Mouse (Mus musculus) heart, adult 2 months (tissue): ENCODE results near the gene Gcn1l1. TPM values are rescaled to one million over a fixed set of nuclear protein-coding genes. Genes with fewer than 3 reads are reported as not detected.

Source experiments
- DNase-seq, 2 experiments: peaks; one replicate each; pipeline ENCODE4 v3.0.0; 2021
- H3K27ac ChIP-seq: fragments of 200-600 bp; 2 replicates; pipeline ENCODE4 v1.8.1; 2022
- H3K27me3 ChIP-seq: fragments of 200-500 bp; 2 replicates; pipeline ENCODE4 v1.6.1; 2012; ENCODE audit warnings: mild to moderate bottlenecking, low read length, inconsistent platforms, mixed read lengths; ENCODE audit not compliant: control insufficient read depth, insufficient read depth
- H3K36me3 ChIP-seq: fragments of 200-500 bp; 2 replicates; pipeline ENCODE4 v1.6.1; 2012; ENCODE audit warnings: low read length, inconsistent platforms; ENCODE audit not compliant: control insufficient read depth, insufficient read depth
- H3K4me1 ChIP-seq: fragments of 200-500 bp; 2 replicates; pipeline ENCODE4 v1.6.1; 2011; ENCODE audit warnings: low read length; ENCODE audit not compliant: control insufficient read depth, insufficient read depth
- H3K4me3 ChIP-seq: fragments of 200-600 bp; 2 replicates; pipeline ENCODE4 v1.8.1; 2022
- H3K79me2 ChIP-seq: fragments of 200-500 bp; replicated peaks from 2 replicates; pipeline ENCODE4 v1.6.1; 2012; ENCODE audit warnings: mild to moderate bottlenecking, inconsistent platforms, low read length, moderate library complexity, mixed read lengths; ENCODE audit not compliant: control insufficient read depth, insufficient read depth
- H3K9ac ChIP-seq: fragments of 200-500 bp; 2 replicates; pipeline ENCODE4 v1.6.1; 2012; ENCODE audit warnings: low read depth, mild to moderate bottlenecking, control low read depth, inconsistent platforms, low read length, mixed read lengths
- CTCF ChIP-seq: fragments of 200-600 bp; IDR thresholded peaks from 2 replicates; pipeline ENCODE4 v1.8.1; 2022; ENCODE audit warnings: antibody characterized with exemption, mild to moderate bottlenecking, moderate library complexity
- EP300 ChIP-seq: fragments of 200-500 bp; IDR thresholded peaks from 2 replicates; pipeline ENCODE4 v1.6.1; 2011; ENCODE audit warnings: low read depth, low read length, control low read depth; ENCODE audit not compliant: insufficient read depth
- POLR2A ChIP-seq: fragments of 200-500 bp; IDR thresholded peaks from 2 replicates; pipeline ENCODE4 v1.6.1; 2011; ENCODE audit warnings: mild to moderate bottlenecking, low read depth, low read length, control low read depth; ENCODE audit not compliant: insufficient read depth
- WGBS: fragments of 180-500 bp; shearing (Covaris S2); methylation state at CpG from one replicate; pipeline ENCODE4 v1.1.7; 2018; 5-methylcytosine and 5-hydroxymethylcytosine counted together
- intact Hi-C: fragments of 180-260 bp; cut with DNase I; formaldehyde crosslinking; loops from one replicate; pipeline ENCODE4 v1.15.1; 2025
- polyA plus RNA-seq: library from polyadenylated mRNA; depleted of rRNA; stranded (reverse); fragments of >200 nt; gene quantifications from 2 replicates; pipeline ENCODE4 v1.2.3, GENCODE M21; 2012
- total RNA-seq, 2 experiments: library from RNA; stranded (reverse); gene quantifications; 2 replicates each; pipeline ENCODE4 v1.2.3; 2021

The Gcn1l1 gene
- total and polyA plus RNA-seq, 3 experiments: 21.5 to 40.1 (median 34.2) TPM

DNA sequence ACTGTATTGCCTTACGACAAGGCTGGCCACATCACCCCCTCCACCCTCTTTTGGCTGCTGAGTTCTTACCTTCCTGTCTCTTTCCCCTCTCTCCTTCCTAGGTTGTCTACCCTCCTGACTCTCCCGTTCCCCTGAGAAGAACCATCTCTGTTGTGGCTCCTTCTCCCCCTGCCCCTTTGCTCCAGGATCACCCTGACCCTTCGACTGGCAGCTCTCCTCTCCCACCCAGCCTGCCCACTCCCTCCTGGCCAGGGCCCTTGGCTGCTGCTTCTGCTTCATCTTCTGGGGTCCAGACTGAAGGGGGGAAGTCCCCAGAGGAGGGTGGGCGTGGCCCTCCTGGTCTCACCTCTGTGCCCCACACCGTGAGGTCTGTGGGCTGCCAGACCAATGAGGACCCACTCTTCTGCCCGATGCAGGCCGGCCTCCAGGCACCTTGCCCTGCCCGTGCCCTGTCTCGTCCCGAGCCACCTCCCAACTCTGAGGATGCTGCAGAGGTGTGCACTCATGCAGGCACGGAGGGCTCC lies 14.5 kb upstream of the Gcn1l1 start:
- TF ChIP-seq CTCF: no peak
- no peak for TF ChIP-seq POLR2A
- TF ChIP-seq EP300: no peak
- no peaks in the 10 kb centered on the region; the same call in 1 of the 2 replicates for H3K79me2 ChIP-seq
- DNase-seq: no peak
- intact Hi-C loops: loop anchor here (10.0 kb wide), 1 partner anchor 206 kb away; the partner anchor contains the start of genes Cox6a1, Gatc and Triap1
- WGBS: 83% methylated on average over 11 of the region's 11 CpGs
- no peak overlapping the region for H3K4me3 ChIP-seq
- H3K27ac ChIP-seq: no peak overlapping the region
- H3K27me3 ChIP-seq: no peaks in the 10 kb centered on the region
- no peaks in the 10 kb centered on the region for H3K36me3 ChIP-seq
- no peaks in the 10 kb centered on the region for H3K4me1 ChIP-seq
- no peak overlapping the region for H3K9ac ChIP-seq

DNA sequence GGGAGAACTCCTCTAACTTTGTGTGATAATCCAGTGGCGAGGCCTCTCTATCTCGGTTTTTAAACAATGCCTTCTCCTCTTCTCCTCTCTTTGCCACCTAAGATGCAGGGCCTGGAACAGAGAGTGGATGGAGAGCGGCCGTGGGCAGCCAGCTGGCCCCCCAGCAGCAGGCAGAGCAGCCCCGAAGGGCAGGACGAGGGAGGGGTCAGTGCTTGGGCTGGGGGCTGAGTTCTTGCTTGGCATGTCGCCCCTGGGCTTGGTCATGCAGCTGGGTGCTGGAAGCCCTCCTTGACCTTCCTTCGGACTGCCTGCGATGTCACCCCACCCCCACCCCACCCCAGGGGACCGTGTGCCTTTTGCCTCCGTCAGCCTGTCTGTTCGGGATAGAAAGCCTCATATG lies 13.7 kb upstream of the Gcn1l1 start:
- TF ChIP-seq EP300 (no peak), CTCF (no peak), POLR2A (no peak)
- DNase-seq: no peak
- H3K36me3 ChIP-seq: no peaks in the 10 kb centered on the region
- H3K27me3 ChIP-seq: no peaks in the 10 kb centered on the region
- WGBS: 74% methylated on average over 12 of the region's 12 CpGs
- H3K4me1 ChIP-seq: no peaks in the 10 kb centered on the region; the same call in 1 of the 2 replicates
- no peak overlapping the region for H3K4me3 ChIP-seq
- H3K79me2 ChIP-seq: no peaks in the 10 kb centered on the region
- intact Hi-C loops: loop anchor here (10.0 kb wide), 1 partner anchor 207 kb away; the partner anchor contains the start of genes Cox6a1, Gatc and Triap1
- H3K9ac ChIP-seq: no peak overlapping the region
- H3K27ac ChIP-seq: no peak overlapping the region

DNA sequence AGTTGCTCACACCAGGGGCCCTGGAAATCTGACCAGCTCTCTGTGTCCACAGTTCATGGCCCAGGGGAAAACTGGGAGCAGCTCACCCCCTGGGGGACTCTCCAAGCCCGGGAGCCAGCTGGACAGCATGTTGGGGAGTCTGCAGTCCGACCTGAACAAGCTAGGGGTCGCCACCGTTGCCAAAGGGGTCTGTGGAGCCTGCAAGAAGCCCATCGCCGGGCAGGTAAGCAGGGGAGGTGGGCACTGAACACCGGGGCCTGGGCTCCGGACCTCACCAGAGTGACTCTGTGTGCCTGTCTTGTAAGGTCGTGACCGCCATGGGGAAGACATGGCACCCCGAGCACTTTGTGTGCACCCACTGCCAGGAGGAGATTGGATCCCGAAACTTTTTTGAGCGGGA lies 13.3 kb upstream of the Gcn1l1 start:
- WGBS: 82% methylated on average over 13 of the region's 13 CpGs
- no peak for DNase-seq
- Histone ChIP-seq H3K27me3 (no peaks in the 10 kb centered on the region), H3K4me3 (no peak overlapping the region), H3K36me3 (no peaks in the 10 kb centered on the region), H3K4me1 (no peaks in the 10 kb centered on the region; the same call in 1 of the 2 replicates), H3K9ac (no peak overlapping the region), H3K27ac (no peak overlapping the region), H3K79me2 (no peaks in the 10 kb centered on the region)
- TF ChIP-seq EP300 (no peak), CTCF (no peak), POLR2A (no peak)
- intact Hi-C loops: loop anchor here (10.0 kb wide), 1 partner anchor 207 kb away; the partner anchor contains the start of genes Cox6a1, Gatc and Triap1

DNA sequence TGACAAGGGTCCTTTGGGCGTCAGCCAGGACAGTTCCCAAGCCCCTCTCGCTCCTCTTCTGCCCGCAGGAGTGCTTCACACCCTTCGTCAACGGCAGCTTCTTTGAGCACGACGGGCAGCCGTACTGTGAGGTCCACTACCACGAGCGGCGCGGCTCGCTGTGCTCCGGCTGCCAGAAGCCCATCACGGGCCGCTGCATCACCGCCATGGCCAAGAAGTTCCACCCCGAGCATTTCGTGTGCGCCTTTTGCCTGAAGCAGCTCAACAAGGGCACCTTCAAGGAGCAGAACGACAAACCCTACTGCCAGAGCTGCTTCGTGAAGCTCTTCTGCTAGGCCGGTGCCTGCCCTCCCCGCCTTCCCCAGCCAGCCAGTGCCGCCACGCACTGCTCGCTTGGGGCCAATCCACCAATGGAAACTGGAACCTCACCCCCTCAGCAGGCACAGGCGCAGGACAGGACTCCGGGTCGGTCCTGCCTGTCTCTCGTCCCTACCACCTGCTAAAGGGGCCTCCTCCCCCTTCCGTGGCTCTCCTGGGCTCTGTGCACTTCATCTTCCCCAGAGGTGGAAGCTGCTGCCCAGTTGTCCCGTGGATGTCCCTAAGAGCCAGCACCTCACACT lies 11.1 kb upstream of the Gcn1l1 start:
- no peak overlapping the region for H3K27ac ChIP-seq
- TF ChIP-seq POLR2A: no peak
- TF ChIP-seq EP300: no peak
- no peak for TF ChIP-seq CTCF
- no peaks in the 10 kb centered on the region; the same call in 1 of the 2 replicates for H3K4me1 ChIP-seq
- 91% methylated on average over 33 of the region's 33 CpGs for WGBS
- intact Hi-C loops: loop anchor here (10.0 kb wide), 1 partner anchor 209 kb away; the partner anchor contains the start of genes Cox6a1, Gatc and Triap1
- DNase-seq: no peak
- no peaks in the 10 kb centered on the region for H3K27me3 ChIP-seq
- no peaks in the 10 kb centered on the region for H3K36me3 ChIP-seq
- no peak overlapping the region for H3K4me3 ChIP-seq
- H3K79me2 ChIP-seq: no peaks in the 10 kb centered on the region
- H3K9ac ChIP-seq: no peak overlapping the region

DNA sequence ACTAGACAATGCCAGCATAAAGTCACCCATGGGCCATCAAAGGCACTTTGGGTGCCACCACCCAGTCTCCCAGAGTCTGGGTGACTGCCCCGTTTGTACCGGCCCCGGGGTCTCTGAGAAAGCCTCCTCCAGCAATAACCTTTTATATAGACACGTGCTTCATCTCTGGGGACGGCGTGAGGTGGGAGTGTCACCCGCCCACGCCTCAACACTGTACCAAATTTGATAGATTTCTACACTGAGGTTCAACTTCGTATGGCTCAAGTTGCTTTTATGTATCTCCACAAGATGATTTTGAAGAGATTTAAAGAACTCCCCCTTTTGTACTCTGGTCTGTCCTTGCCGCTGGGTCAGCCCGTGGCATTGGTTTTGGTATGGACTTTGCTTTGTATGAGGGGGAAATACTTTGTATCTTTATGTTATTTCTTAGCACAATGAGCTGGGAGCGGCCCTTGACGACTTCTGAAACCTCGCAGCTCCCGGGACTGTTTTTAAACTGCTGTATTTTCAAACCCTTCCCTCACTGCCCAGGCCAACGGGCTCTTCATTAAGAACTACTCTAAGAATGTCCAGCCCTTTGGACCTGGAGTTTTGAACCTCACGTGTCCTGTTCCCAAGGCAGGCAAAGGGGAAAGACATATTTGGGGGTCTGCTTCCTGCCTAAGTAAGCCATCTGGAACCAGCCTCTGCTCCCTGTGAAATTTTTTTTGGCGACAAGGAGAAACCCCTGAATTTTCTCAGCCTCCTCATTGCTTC lies 10.3 kb upstream of the Gcn1l1 start:
- WGBS: 84% methylated on average over 18 of the region's 18 CpGs
- Histone ChIP-seq H3K9ac (no peak overlapping the region), H3K4me1 (no peaks in the 10 kb centered on the region; the same call in 1 of the 2 replicates), H3K4me3 (no peak overlapping the region), H3K27ac (no peak overlapping the region), H3K27me3 (no peaks in the 10 kb centered on the region), H3K36me3 (no peaks in the 10 kb centered on the region), H3K79me2 (no peaks in the 10 kb centered on the region; the same call in 1 of the 2 replicates)
- TF ChIP-seq EP300: no peak
- TF ChIP-seq POLR2A: no peak
- TF ChIP-seq CTCF: no peak
- no peak for DNase-seq
- intact Hi-C loops: loop anchor here (10.0 kb wide), 1 partner anchor 210 kb away; the partner anchor contains the start of genes Cox6a1, Gatc and Triap1
